In genomic region chr4:124905971-124906822, GRCm38 (mm10) we compare ENCODE assay signal across 8 mouse cellular contexts. TPM values are rescaled to one million over a fixed set of nuclear protein-coding genes. Genes with fewer than 3 reads are reported as not detected.
A peak's percentile ranks its signal among the peaks of the same experiment; 100 is the strongest.
DNase-seq lines count a peak whose midpoint lies in the region; ATAC-seq and TF ChIP-seq lines count a peak whose summit lies in the region.

No protein-coding gene starts in this region.

- TF ChIP-seq POLR2A in limb, embryonic 14.5 days (IDR thresholded peaks at IDR 0.05; ENCODE audit: borderline replicate concordance, extremely low read depth, insufficient read depth, insufficient read length), result no peak

- peak overlapping the region; percentile 22 for H3K9ac ChIP-seq in limb, embryonic 14.5 days (ENCODE audit: low read depth, low read length, severe bottlenecking)
- no peak overlapping the region for H3K9ac ChIP-seq in stomach, postnatal 0 days (ENCODE audit: low read length)

- 8% methylated on average over 21 of the region's 21 CpGs for WGBS in limb, embryonic 14.5 days
- WGBS in stomach, postnatal 0 days, result 9% methylated on average over 21 of the region's 21 CpGs

- DNase-seq in cerebellum, postnatal 10 days, result peak; percentile 65 to 66
- no peak for DNase-seq in cerebellum, adult 11 months
- DNase-seq in thymus, postnatal 4 days, result peak; percentile 40
- DNase-seq in thymus, adult 18-20 months, result no peak
- peak; percentile 33 for DNase-seq in limb, embryonic 14.5 days (ENCODE audit: low spot score)
- no peak for DNase-seq in stomach, postnatal 0 days (ENCODE audit: low spot score)
- DNase-seq in lung, adult 18-20 months, result no peak
- DNase-seq in thymus, postnatal 36 days, result no peak

- no peaks in the 10 kb centered on the region for H3K9me3 ChIP-seq in limb, embryonic 14.5 days (ENCODE audit: control insufficient read depth, low read length)
- H3K9me3 ChIP-seq in stomach, postnatal 0 days (ENCODE audit: control insufficient read depth, low read length), result no peaks in the 10 kb centered on the region

- peak; percentile 79 for ATAC-seq in limb, embryonic 14.5 days (ENCODE audit: low FRiP score, low read depth)
- peak; percentile 57; the same call in 1 of the 2 replicates for ATAC-seq in stomach, postnatal 0 days (ENCODE audit: low FRiP score, low TSS enrichment)

- no peaks in the 10 kb centered on the region for H3K36me3 ChIP-seq in limb, embryonic 14.5 days (ENCODE audit: control insufficient read depth, insufficient read depth, low read length)
- H3K36me3 ChIP-seq in stomach, postnatal 0 days (ENCODE audit: control insufficient read depth, insufficient read depth, low read length), result no peaks in the 10 kb centered on the region

- peaks cover 9% of the 10 kb centered on the region; the same call in 1 of the 2 replicates for H3K4me1 ChIP-seq in limb, embryonic 14.5 days (ENCODE audit: control insufficient read depth, insufficient read depth, low read length)
- H3K4me1 ChIP-seq in stomach, postnatal 0 days (replicated peaks; ENCODE audit: control insufficient read depth, insufficient read depth), result no peaks in the 10 kb centered on the region

- no peak overlapping the region for H3K27ac ChIP-seq in limb, embryonic 14.5 days (replicated peaks; ENCODE audit: low read depth, low read length)
- no peak overlapping the region for H3K27ac ChIP-seq in stomach, postnatal 0 days (replicated peaks)

- H3K4me2 ChIP-seq in limb, embryonic 14.5 days (replicated peaks; ENCODE audit: low read depth, low read length, severe bottlenecking), result peak overlapping the region; percentile 39
- H3K4me2 ChIP-seq in stomach, postnatal 0 days (replicated peaks; ENCODE audit: low read depth), result peak overlapping the region; percentile 49

- peak overlapping the region; percentile 18; the same call in 1 of the 2 replicates for H3K4me3 ChIP-seq in limb, embryonic 14.5 days (replicated peaks; ENCODE audit: low read length)
- H3K4me3 ChIP-seq in stomach, postnatal 0 days (ENCODE audit: low read depth, low read length), result peak overlapping the region; percentile 12; the same call in 1 of the 2 replicates

- no peaks in the 10 kb centered on the region for H3K27me3 ChIP-seq in limb, embryonic 14.5 days (ENCODE audit: control insufficient read depth, insufficient read depth, low read length)
- H3K27me3 ChIP-seq in stomach, postnatal 0 days (ENCODE audit: control insufficient read depth, insufficient read depth, low read length), result no peaks in the 10 kb centered on the region

- no peak for TF ChIP-seq CTCF in stomach, postnatal 0 days (IDR thresholded peaks at IDR 0.05; ENCODE audit: low read depth)

- TF ChIP-seq EP300 in stomach, postnatal 0 days (optimal IDR thresholded peaks at IDR 0.05), result no peak

RNA-seq across cellular contexts. Expression of gene Epha10, which starts 25.5 kb away (rescaled TPM):
- polyA plus RNA-seq in limb, embryonic 14.5 days (2012; rRNA removed), result 0.21 and 0.24 TPM in 2 replicates
- not detected in 2 replicates for polyA plus RNA-seq in limb, embryonic 14.5 days (2014; fragmentation: Nextera tagmentation; extraction: Ambion mirVana)
- 0.17 TPM in 1 of 2 replicates, not detected in the other for polyA plus RNA-seq in stomach, postnatal 0 days (2015; fragmentation: Nextera tagmentation; extraction: Ambion mirVana)

RNA-seq across cellular contexts. Expression of gene 9930104L06Rik, which starts 30.7 kb away (rescaled TPM):
- 25.8 and 28.3 TPM in 2 replicates for polyA plus RNA-seq in limb, embryonic 14.5 days (2012; rRNA removed)
- 3.2 and 4.7 TPM in 2 replicates for polyA plus RNA-seq in limb, embryonic 14.5 days (2014; fragmentation: Nextera tagmentation; extraction: Ambion mirVana)
- polyA plus RNA-seq in stomach, postnatal 0 days (2015; fragmentation: Nextera tagmentation; extraction: Ambion mirVana), result 6.1 and 6.9 TPM in 2 replicates

RNA-seq across cellular contexts. Expression of gene Cdca8, which starts 32.9 kb away (rescaled TPM):
- 60.1 and 70.0 TPM in 2 replicates for polyA plus RNA-seq in limb, embryonic 14.5 days (2012; rRNA removed)
- polyA plus RNA-seq in limb, embryonic 14.5 days (2014; fragmentation: Nextera tagmentation; extraction: Ambion mirVana), result 88.9 and 90.1 TPM in 2 replicates
- 26.9 and 34.9 TPM in 2 replicates for polyA plus RNA-seq in stomach, postnatal 0 days (2015; fragmentation: Nextera tagmentation; extraction: Ambion mirVana)

RNA-seq across cellular contexts. Expression of gene Maneal, which starts 44.2 kb away (rescaled TPM):
- polyA plus RNA-seq in limb, embryonic 14.5 days (2012; rRNA removed), result 2.7 and 3.6 TPM in 2 replicates
- polyA plus RNA-seq in limb, embryonic 14.5 days (2014; fragmentation: Nextera tagmentation; extraction: Ambion mirVana), result 1.0 and 1.6 TPM in 2 replicates
- 0.19 and 0.21 TPM in 2 replicates for polyA plus RNA-seq in stomach, postnatal 0 days (2015; fragmentation: Nextera tagmentation; extraction: Ambion mirVana)

RNA-seq across cellular contexts. Expression of gene 1110065P20Rik, which starts 55.2 kb away (rescaled TPM):
- polyA plus RNA-seq in limb, embryonic 14.5 days (2012; rRNA removed), result 63.4 and 71.8 TPM in 2 replicates
- 67.5 and 70.5 TPM in 2 replicates for polyA plus RNA-seq in limb, embryonic 14.5 days (2014; fragmentation: Nextera tagmentation; extraction: Ambion mirVana)
- 64.1 and 65.8 TPM in 2 replicates for polyA plus RNA-seq in stomach, postnatal 0 days (2015; fragmentation: Nextera tagmentation; extraction: Ambion mirVana)

Comparison
In these comparisons a context has a peak if more than half of its experiments do, and no peak if none do; other contexts are left out.
1. DNase-seq: peak in cerebellum, postnatal 10 days (2 of 2), thymus, postnatal 4 days (single experiment) and limb, embryonic 14.5 days (single experiment); none in cerebellum, adult 11 months (single experiment), thymus, adult 18-20 months (0 of 2), stomach, postnatal 0 days (single experiment), lung, adult 18-20 months (0 of 2) and thymus, postnatal 36 days (0 of 2).